Mouse (Mus musculus) CD4-positive, CD25-positive, alpha-beta regulatory T cell, adult 2 months (primary cell): ENCODE results near the gene Pla2g4a.

Source experiments
- DNase-seq: peaks from one replicate; pipeline ENCODE4 v3.0.0-alpha.2; 2012; ENCODE audit warnings: low read depth, low spot score

The Pla2g4a gene

DNA sequence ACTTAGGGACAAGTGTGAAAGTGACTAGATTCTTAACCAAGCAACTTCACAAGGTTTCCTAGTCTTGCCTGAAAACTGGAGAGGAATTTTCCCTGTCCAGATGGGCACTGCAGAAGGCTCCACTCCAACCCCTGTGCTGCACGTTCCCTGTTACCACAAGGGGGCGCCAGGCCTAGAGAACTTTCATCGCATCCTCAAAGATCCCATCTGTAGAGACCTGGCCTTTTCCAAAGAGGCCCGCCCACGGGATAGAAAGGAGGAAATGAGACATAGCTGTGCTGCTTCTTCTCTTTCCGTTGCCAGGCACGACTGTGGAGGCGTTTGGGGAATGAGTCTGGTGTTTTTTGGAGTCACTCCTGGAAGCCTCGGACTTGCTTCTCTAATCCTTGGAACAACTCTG is 104.4 kb downstream of the Pla2g4a start:
- DNase-seq, result peak; percentile 34

DNA sequence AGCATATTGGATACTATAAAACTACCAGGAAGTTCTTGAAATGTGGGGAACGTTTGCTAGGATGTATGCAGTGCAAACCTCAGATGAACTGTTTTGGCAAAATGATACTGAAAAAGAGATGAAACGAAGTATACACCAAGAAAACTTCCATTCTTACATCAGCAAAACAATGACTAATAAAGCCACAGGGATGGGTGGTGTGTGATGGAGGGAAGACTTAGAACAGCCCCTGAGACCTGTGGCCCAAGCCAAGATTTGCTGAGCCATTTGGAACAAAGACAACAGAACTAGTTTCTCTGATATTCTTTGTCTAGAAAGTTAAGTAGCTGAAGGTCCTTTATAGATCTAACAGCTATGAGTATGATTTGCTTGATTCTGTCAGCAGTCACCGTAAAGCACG is 105.5 kb downstream of the Pla2g4a start:
- no peak for DNase-seq

DNA sequence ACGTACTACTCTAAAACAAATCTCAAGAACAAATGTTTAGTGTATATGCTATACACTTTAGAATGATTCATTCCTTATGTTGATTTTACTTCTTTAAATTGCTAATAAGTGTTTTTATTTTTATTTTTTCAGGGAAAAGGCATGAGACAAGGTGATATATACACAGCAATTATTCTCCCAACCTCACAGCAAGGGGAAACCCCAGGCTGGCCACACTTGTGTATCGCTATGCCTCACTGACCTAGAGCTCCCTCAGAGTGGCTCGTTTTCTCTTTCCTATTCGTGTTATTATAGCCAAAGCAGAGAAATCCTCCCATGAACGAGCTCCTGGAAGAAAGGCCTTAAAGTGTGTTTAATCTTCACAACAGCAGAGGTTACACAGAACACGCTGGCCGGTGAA is 106.2 kb downstream of the Pla2g4a start:
- no peak for DNase-seq

DNA sequence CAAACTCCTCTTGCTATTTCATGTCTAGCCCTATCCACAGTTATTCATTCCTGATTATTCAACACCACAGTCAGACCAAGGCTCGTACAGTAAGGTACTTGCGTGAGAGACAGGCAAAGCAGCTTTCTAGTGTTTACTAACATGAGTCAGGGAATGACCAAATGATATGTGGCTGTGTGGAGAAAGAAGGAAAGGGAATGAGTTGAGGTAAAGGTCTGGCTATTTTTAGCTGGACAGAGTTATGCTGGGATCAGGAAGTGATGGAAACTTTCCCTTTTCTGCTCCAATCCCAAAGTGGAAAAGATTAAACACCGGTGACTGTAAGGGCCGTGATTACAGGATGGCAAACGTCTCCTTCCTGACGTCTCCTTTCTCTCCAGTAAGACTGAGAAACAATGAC is 114.4 kb downstream of the Pla2g4a start:
- DNase-seq, result no peak

DNA sequence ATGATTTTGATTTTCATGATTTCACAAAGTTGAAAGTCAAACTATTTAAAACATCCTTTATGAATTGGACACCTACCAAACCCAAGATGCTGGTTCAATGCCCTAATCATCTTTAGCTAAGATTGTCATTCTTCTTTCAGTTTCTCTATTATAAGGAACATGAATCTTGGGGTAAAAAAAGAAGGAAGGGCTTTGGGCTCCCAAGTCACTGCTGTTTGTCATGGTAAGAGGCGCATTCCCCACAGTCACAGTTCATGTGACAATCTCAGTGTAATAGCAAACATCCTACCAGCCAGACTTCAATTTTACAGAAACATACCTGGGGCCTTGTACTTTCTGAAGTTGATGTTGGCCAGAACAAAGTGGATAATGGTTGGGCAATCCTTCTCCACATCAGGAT is 119.2 kb downstream of the Pla2g4a start:
- no peak for DNase-seq

DNA sequence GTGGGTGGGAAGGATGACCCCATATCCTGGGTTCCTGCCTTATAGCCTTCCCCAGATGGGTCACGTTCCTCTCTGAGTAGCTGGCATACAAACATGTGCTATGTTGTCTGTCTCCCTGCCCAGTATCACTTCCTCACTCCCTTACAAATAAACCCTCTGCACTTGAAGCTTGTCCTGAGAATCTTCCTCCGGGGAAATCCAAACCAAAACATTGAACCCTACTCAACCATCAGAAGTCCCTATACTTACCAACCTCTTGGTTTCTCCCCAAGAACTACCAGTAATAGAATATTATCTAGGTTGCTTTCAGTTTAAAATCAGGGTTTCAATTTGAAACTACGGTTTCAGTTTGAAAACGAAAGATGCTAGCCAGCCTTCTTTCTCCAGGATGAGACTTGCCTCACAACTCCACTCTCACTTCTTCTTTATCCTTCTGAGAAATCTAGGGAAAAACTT is 120.1 kb downstream of the Pla2g4a start:
- no peak for DNase-seq

DNA sequence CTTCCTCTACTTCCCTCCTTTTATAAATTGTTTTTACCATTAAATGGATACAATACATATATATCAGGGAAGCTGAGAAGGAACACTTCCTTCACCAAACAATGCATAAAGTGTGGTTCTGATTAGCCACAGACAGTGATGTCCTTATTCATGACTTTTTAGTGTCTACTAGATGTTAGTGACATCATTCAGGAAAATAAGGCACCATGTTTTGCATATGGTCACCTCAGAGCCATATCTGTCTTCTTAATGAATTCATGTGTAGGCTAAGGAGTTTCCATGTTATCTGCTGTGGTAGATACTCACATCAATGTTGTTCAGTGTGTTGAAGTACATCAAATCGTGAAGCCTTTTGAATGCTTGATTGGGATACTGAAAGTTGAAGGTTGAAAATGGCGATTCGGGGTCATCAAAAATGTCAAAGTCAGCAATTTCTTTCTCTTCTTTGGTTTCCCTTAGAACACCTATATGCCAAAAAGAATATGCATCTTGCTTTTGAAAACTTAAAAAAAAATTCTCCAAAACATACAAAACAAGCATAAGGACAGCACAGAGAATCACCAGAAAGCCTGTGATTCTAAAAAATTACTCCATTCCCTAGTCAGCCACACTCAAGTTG is 120.7 kb downstream of the Pla2g4a start:
- DNase-seq, result no peak

DNA sequence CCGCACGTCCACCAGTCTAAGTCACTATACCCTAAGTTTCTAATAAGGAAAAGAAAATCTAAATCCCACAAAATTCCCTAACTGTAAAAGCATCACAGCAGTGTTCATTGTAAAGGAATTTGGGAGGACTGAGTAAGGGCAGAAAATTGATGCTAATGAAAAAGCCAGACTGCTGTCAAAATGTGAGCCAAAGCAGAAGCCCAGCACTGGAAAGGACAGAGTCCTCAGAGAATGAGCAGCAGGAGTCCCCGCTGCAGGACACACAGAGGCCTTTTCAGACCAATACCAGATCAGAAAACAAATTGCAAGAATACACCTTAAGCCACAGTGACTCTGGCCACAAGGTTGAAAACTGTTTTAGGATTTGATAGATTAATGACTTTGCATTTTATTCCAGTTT is 124.6 kb downstream of the Pla2g4a start:
- DNase-seq, result no peak

DNA sequence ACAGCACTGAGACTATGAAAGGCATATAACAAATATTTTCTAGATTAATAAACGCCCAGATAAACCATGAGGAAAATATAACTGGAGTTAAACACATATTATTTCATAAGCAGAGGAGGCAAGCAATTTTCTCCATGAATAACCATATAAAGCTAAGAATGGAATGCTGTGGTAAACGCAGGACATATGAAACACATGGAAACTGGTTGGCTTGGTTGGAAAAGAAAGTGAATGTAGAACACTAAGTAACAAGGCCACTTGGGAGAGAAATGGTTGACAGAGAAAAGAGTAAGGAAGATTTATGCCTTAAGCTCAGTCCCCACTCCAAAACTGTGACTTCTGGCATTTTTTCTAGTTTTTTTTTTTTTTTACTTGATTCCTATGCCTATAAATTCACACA is 127.2 kb downstream of the Pla2g4a start:
- no peak for DNase-seq

DNA sequence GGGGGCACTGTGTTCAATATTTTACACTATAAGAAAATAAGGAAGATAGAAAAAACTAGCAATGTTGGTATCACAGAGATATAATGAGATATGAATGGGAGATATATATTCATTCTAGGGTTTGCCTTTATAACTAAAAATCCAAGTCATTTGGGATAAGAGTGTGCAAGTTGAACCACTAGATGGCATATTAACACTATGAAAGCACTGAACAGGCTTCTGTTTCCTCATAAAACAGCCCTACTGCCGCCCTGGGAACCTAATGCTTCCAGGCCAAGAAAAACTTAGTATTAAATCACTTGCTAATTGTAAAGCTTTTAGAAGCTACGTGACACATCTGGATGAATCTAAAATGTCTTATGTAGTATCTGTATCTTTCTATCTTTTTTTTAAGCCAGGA is 128.1 kb downstream of the Pla2g4a start:
- DNase-seq, result peak; percentile 3

DNA sequence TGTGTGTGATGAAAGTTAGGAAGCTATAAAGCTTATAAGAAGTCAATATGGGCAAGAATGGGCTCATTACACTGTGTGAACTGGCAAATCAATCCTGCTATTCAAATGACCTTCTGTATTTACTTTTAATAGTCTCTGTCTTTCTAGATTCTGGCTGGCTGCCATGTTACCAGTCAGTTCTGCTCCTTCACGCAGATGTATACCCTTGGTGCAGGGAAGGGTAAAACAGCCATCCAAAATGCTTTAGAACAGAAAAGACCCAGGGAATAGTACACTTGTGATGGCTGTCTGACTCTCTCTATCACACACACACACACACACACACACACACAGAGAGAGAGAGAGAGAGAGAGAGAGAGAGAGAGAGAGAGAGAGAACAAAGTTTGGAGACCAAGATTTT is 128.6 kb downstream of the Pla2g4a start:
- no peak for DNase-seq

DNA sequence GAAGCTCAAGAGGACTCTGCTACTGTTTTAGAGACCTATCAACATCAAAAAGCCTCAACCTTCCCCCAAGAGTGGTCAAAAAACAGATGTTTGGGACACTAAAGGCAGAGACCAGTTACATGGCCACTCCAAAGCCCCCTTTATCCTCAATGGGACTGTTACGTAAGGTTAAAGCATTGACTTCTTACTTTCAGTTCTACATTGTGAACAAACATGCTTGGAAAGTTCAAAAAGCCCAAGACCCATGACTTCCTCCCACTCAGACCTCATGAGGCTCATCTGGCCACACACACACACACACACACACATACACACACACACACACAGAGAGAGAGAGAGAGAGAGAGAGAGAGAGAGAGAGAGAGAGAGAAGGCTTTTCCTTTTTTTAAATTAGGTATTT is 130.0 kb downstream of the Pla2g4a start:
- no peak for DNase-seq

DNA sequence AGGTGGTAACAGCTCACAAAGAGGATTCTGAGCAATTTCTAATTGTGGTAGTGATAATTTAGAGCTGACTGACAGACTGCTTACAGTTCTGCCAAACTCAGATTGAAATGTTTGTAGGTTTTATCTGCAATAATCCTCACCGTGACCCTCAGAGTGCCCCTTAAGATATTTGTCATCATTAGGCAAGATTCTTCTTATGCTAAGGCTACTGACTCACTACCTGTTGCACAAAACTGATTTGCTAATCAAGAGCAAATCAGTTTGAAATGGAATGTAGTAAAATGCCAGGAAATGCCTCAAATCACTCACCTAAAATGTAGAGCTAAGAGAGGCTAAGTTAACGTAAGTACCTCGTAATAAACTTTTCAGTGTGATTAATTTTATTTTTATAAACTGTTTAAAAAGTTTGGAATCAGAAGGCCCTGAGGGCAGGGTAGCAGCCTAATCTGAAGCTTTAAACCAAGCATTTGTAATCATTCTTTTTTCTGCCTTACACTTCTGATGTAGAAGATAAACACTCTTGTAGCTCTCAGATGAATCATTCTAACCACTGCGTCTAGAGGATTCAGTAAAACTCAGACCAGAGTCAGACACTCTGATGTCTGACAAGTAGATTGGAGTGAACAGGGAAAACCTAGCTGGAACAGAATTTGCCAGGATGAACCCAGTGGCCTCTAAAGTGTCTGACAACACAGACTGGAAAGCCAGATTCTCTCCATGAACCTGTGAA is 147.3 kb downstream of the Pla2g4a start:
- no peak for DNase-seq

DNA sequence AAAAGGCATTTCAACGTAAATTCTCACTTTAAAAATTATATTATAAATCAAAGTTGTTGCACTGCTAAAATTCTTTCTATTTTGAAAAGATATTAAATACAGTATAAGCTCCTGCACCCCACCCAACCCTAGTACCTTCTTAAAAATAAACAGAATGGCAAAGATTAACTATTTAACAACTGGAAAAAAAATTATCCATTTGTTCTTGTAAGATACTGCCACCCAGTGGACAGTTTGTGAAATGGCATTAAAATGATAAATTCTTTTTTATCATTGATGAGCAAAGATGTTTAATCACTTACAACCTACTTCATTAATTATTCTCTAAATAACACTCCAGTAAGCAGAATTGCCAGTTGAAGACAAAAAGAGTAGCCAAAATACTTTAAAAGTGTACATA is 151.6 kb downstream of the Pla2g4a start:
- no peak for DNase-seq
